Mouse (Mus musculus) liver, postnatal 0 days (tissue): ENCODE data around the gene Snx9. TPM values are rescaled to one million over a fixed set of nuclear protein-coding genes. Genes with fewer than 3 reads are reported as not detected.

Experiments
- ATAC-seq: fragments of 200-750 bp; cut with Nextera tagmentation; 2 replicates; pipeline ENCODE4 v1.8.0; 2017; ENCODE audit warnings: mild to moderate bottlenecking, moderate library complexity
- DNase-seq: peaks from one replicate; pipeline ENCODE4 v3.0.0-alpha.2; 2016
- H3K27ac ChIP-seq: fragments of 300-500 bp; sonication (generic); 2 replicates; pipeline ENCODE4 v1.5.1; 2014; ENCODE audit warnings: antibody characterized with exemption, moderate library complexity, mild to moderate bottlenecking, low read depth
- H3K27me3 ChIP-seq: fragments of 300-500 bp; sonication (generic); 2 replicates; pipeline ENCODE4 v1.6.1; 2014; ENCODE audit warnings: low read length, control low read depth, mixed read lengths; ENCODE audit not compliant: insufficient read depth
- H3K36me3 ChIP-seq: fragments of 300-500 bp; sonication (generic); replicated peaks from 2 replicates; pipeline ENCODE4 v1.6.1; 2014; ENCODE audit warnings: mild to moderate bottlenecking, control low read depth, low read length, moderate library complexity, mixed read lengths; ENCODE audit not compliant: insufficient read depth
- H3K4me1 ChIP-seq: fragments of 300-500 bp; sonication (generic); 2 replicates; pipeline ENCODE4 v1.6.1; 2014; ENCODE audit warnings: antibody characterized with exemption, mild to moderate bottlenecking, control low read depth; ENCODE audit not compliant: insufficient read depth
- H3K4me2 ChIP-seq: fragments of 300-500 bp; sonication (generic); 2 replicates; pipeline ENCODE4 v1.6.1; 2014; ENCODE audit warnings: low read depth, mild to moderate bottlenecking, low read length, moderate library complexity, mixed read lengths
- H3K4me3 ChIP-seq: fragments of 300-500 bp; sonication (generic); 2 replicates; pipeline ENCODE4 v1.5.1; 2014; ENCODE audit warnings: low read depth, low read length
- H3K9ac ChIP-seq: fragments of 300-500 bp; sonication (generic); replicated peaks from 2 replicates; pipeline ENCODE4 v1.6.1; 2014; ENCODE audit warnings: mild to moderate bottlenecking, moderate library complexity
- H3K9me3 ChIP-seq: fragments of 300-500 bp; sonication (generic); 2 replicates; pipeline ENCODE4 v1.6.1; 2016; ENCODE audit warnings: mild to moderate bottlenecking, control low read depth, low read length, mixed read lengths
- CTCF ChIP-seq: sonication (generic); IDR thresholded peaks from 2 replicates; pipeline ENCODE4 v1.5.1; 2016; ENCODE audit warnings: antibody characterized with exemption, low read depth
- EP300 ChIP-seq: IDR thresholded peaks from 2 replicates; pipeline ENCODE4 v1.6.1; 2016; ENCODE audit warnings: antibody characterized with exemption, low read depth, mild to moderate bottlenecking
- WGBS: fragments of 180-500 bp; shearing (Covaris S2); extraction: QIAGEN DNeasy Blood & Tissue Kit; methylation state at CpG from one replicate; pipeline ENCODE4 v1.1.7; 2014; ENCODE audit not compliant: insufficient replicate concordance; 5-methylcytosine and 5-hydroxymethylcytosine counted together
- polyA plus RNA-seq: library from polyadenylated mRNA; unstranded; fragments of >200 nt; fragmentation: Nextera tagmentation; extraction: Ambion mirVana; gene quantifications from 2 replicates; pipeline ENCODE4 v1.2.1, GENCODE M21; 2015

The Snx9 gene
- polyA plus RNA-seq, 1 experiment from 2014 or later: 13.5 TPM

GRCm38 (mm10) chr17:5912797-5913196, 71.7 kb downstream of the Snx9 start:
- H3K4me1 ChIP-seq: no peaks in the 10 kb centered on the region
- H3K9me3 ChIP-seq: no peaks in the 10 kb centered on the region
- DNase-seq: no peak
- no peak overlapping the region for H3K27ac ChIP-seq
- H3K4me2 ChIP-seq: no peak overlapping the region
- H3K27me3 ChIP-seq: no peaks in the 10 kb centered on the region
- 72% methylated on average over 4 of the region's 4 CpGs for WGBS
- peak; percentile 66 for ATAC-seq
- H3K36me3 ChIP-seq: peaks cover 26% of the 10 kb centered on the region
- TF ChIP-seq EP300 (no peak), CTCF (no peak)
- H3K4me3 ChIP-seq: no peak overlapping the region
- H3K9ac ChIP-seq: no peak overlapping the region

- H3K4me2 ChIP-seq: no peak overlapping the region
- no peak overlapping the region for H3K9ac ChIP-seq
- peaks cover 28% of the 10 kb centered on the region for H3K36me3 ChIP-seq
- 58% methylated on average over 5 of the region's 5 CpGs for WGBS
- H3K4me1 ChIP-seq: no peaks in the 10 kb centered on the region
- H3K9me3 ChIP-seq: no peaks in the 10 kb centered on the region
- DNase-seq: no peak
- ATAC-seq: no peak
- H3K4me3 ChIP-seq: no peak overlapping the region
- no peaks in the 10 kb centered on the region for H3K27me3 ChIP-seq
- no peak overlapping the region for H3K27ac ChIP-seq
- TF ChIP-seq EP300: no peak
- TF ChIP-seq CTCF: no peak
Observed at GRCm38 (mm10) chr17:5914217-5914616, 73.1 kb downstream of the Snx9 start.

GRCm38 (mm10) chr17:5921954-5922353, 80.8 kb downstream of the Snx9 start:
- Histone ChIP-seq H3K9ac (no peak overlapping the region), H3K36me3 (peaks cover 53% of the 10 kb centered on the region), H3K4me1 (no peaks in the 10 kb centered on the region), H3K4me3 (no peak overlapping the region), H3K9me3 (no peaks in the 10 kb centered on the region), H3K27ac (no peak overlapping the region), H3K27me3 (no peaks in the 10 kb centered on the region), H3K4me2 (no peak overlapping the region)
- TF ChIP-seq EP300 (no peak), CTCF (no peak)
- ATAC-seq: no peak
- 75% methylated on average over 8 of the region's 8 CpGs for WGBS
- DNase-seq: no peak

- no peak for DNase-seq
- Histone ChIP-seq H3K9me3 (no peaks in the 10 kb centered on the region), H3K4me1 (no peaks in the 10 kb centered on the region), H3K36me3 (peaks cover 48% of the 10 kb centered on the region), H3K27me3 (no peaks in the 10 kb centered on the region), H3K27ac (no peak overlapping the region), H3K9ac (no peak overlapping the region), H3K4me2 (no peak overlapping the region), H3K4me3 (no peak overlapping the region)
- 79% methylated on average over 9 of the region's 9 CpGs for WGBS
- ATAC-seq: no peak
- peak; percentile 65 for TF ChIP-seq CTCF
- no peak for TF ChIP-seq EP300
Observed at GRCm38 (mm10) chr17:5923281-5923680, 82.2 kb downstream of the Snx9 start.

GRCm38 (mm10) chr17:5924238-5924637, 83.1 kb downstream of the Snx9 start:
- Histone ChIP-seq H3K27me3 (no peaks in the 10 kb centered on the region), H3K9me3 (no peaks in the 10 kb centered on the region), H3K36me3 (peaks cover 45% of the 10 kb centered on the region), H3K4me3 (no peak overlapping the region), H3K27ac (no peak overlapping the region), H3K9ac (no peak overlapping the region), H3K4me1 (no peaks in the 10 kb centered on the region), H3K4me2 (no peak overlapping the region)
- ATAC-seq (no peak), DNase-seq (no peak)
- WGBS: 82% methylated on average over 8 of the region's 8 CpGs
- TF ChIP-seq EP300 (no peak), CTCF (no peak)

GRCm38 (mm10) chr17:5926710-5927109, 85.6 kb downstream of the Snx9 start:
- Histone ChIP-seq H3K4me1 (no peaks in the 10 kb centered on the region), H3K27ac (peak overlapping the region; percentile 16; the same call in 1 of the 2 replicates), H3K9me3 (no peaks in the 10 kb centered on the region), H3K9ac (no peak overlapping the region), H3K4me3 (no peak overlapping the region), H3K4me2 (no peak overlapping the region), H3K36me3 (peaks cover 38% of the 10 kb centered on the region), H3K27me3 (no peaks in the 10 kb centered on the region)
- DNase-seq: no peak
- WGBS: 67% methylated on average over 7 of the region's 7 CpGs
- peak; percentile 78 for ATAC-seq
- TF ChIP-seq CTCF (no peak), EP300 (no peak)

- DNase-seq: no peak
- H3K27me3 ChIP-seq: no peaks in the 10 kb centered on the region
- H3K4me1 ChIP-seq: no peaks in the 10 kb centered on the region
- no peak overlapping the region for H3K27ac ChIP-seq
- H3K9me3 ChIP-seq: no peaks in the 10 kb centered on the region
- no peak for ATAC-seq
- 52% methylated on average over 6 of the region's 6 CpGs for WGBS
- no peak overlapping the region for H3K9ac ChIP-seq
- no peak overlapping the region for H3K4me2 ChIP-seq
- TF ChIP-seq CTCF (no peak), EP300 (no peak)
- H3K4me3 ChIP-seq: no peak overlapping the region
- peaks cover 30% of the 10 kb centered on the region for H3K36me3 ChIP-seq
Observed at GRCm38 (mm10) chr17:5929031-5929430, 87.9 kb downstream of the Snx9 start.
